Mouse (Mus musculus): ENCODE measurements around the gene Chd3.

The Chd3 gene

DNA sequence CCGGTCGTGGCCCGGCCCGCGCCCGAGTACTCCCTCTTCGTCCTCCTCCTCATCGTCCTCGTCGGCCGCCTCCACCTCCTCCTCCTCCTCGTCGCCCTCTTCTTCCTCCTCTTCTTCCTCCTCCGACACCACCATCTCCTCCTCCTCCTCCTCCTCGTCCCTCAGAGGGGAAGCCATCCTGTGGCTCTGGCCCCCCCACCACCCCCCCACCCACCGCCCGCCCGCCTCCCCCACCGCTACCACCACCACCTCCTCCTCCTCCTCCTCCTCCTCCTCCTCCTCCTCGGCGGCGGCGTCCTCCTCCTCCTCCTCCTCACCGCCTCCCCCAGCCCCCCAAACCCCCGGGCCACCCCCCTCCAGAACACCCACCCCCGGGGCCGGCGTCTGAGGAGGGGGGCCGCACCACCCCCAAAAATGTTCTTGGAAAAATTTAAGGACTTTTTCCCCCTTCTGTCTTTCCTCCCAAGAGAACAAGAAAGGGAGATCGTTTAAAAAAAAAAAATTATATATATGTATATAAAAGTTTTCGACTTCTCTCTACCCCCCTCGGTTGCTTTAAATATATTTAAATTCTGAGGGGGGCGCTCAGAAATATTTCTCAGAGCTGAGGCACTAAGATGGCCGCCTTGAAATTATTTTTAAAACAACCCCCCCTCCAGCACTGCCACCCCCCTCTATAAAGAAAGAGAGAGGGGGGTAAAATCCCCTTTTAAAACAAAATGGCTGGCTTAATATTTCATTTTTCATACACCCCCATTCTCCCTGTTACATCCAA lies at the start of gene Chd3:
Gene Chd3 (minus strand): TSS at position 192 of the 775 bp plus-strand sequence.
- in situ Hi-C loops (cut with MboI; ENCODE audit: low pct_unique_long_range_greater_than_20kb in 1 of 2, low sequenced_read_pairs in 2 of 2, unreplicated experiment in 1 of 2), result no loop called here

DNA sequence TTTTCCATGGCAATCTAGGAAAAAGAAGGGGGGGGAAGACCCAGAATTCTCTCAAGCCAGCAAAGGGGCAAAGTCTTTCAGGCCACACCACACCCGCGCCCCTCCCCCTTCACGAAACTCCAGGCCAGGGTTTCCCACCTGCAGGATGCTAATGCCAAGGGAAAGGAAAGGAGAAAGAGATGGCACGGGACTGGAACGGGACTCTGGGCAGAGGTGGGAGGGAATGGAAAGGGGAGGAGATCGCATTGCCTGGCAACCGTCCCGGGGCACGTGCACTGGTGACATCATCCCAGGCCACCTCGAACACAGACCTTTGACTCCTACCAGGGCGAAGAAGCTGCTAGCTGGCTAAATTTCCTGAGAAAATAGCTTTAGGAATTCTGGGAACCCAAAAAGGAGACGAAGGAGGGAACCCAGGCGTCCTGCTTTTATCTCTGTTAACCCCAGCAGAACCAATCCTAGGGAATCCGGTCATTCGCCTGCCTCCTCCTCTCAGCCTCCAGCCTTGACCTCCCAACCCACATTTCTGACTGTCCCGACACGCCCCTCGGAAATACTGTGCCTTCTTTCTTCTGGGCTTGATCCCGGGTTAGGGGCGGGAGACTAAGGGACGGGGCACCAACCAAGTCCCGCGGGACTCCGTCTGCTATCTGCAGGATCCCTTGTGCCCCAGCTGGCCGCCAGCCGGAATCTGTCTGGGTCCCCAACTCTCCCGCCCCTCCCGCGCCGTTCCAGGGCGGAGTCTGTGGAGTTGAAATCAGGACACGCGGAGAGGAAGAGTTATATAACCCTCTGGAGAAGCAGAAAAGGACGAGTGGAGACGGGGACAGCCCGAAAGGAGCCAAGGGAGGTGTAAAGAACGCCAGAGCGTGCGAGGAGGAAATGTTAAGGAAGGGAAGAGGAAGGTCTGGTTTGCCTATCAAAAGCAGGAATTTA lies 48.5 kb upstream of the Chd3 start:
- in situ Hi-C loops (cut with MboI; ENCODE audit: low pct_unique_long_range_greater_than_20kb in 1 of 2, low sequenced_read_pairs in 2 of 2, unreplicated experiment in 1 of 2), result loop anchor here in 1 of 2 experiments (25.0 kb wide), 2 partner anchors 195 to 295 kb away; partner anchors contain the start of genes Atp1b2, Sat2 and Shbg

DNA sequence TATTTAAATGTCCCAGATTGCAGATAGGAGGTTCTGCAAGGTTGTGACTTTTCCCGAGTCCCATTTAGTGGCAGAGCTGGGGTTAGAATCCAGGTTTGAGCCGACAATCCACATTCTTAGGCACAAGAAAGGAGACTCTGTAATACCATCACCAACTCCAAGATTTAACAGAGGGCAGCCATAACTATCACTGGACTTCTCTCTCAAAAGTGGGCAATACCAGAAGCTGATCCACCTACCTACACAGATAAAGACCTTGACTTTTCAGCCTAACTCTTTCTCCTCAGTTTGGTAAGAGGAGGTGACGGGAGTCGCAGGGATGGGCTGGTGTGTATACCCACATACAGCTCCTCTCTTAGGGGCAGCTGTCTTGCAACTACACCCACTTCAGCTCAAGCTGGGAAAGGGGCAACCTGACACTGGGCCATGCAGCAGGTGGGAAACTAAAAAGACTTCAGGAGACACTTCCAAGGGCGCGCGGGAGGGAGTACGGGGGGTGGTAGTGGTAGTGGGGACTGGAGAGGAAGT lies 47.8 kb upstream of the Chd3 start:
- in situ Hi-C loops (cut with MboI; ENCODE audit: low pct_unique_long_range_greater_than_20kb in 1 of 2, low sequenced_read_pairs in 2 of 2, unreplicated experiment in 1 of 2), result loop anchor here in 1 of 2 experiments (25.0 kb wide), 2 partner anchors 195 to 295 kb away; partner anchors contain the start of genes Atp1b2, Sat2 and Shbg

DNA sequence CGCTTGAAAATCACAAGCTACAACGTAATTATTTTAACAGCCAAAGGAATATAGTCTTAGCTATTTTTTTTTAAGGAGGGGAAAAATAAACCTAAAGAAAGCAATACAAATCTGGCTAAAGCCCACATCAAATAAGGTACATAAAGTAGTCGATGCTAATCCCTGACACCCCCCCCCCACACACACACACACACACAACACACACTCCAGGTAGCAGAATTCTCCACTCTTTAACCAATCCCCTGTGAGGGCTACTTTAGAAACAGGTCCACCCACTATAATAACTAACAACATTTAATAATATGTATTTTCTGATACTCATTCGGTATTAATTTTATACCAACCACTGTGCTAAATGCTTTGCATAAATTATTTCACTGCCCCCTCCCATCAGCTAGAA lies 47.3 kb upstream of the Chd3 start:
- in situ Hi-C loops (cut with MboI; ENCODE audit: low pct_unique_long_range_greater_than_20kb in 1 of 2, low sequenced_read_pairs in 2 of 2, unreplicated experiment in 1 of 2), result loop anchor here in 1 of 2 experiments (25.0 kb wide), 2 partner anchors 196 to 296 kb away; partner anchors contain the start of genes Atp1b2, Sat2 and Shbg

DNA sequence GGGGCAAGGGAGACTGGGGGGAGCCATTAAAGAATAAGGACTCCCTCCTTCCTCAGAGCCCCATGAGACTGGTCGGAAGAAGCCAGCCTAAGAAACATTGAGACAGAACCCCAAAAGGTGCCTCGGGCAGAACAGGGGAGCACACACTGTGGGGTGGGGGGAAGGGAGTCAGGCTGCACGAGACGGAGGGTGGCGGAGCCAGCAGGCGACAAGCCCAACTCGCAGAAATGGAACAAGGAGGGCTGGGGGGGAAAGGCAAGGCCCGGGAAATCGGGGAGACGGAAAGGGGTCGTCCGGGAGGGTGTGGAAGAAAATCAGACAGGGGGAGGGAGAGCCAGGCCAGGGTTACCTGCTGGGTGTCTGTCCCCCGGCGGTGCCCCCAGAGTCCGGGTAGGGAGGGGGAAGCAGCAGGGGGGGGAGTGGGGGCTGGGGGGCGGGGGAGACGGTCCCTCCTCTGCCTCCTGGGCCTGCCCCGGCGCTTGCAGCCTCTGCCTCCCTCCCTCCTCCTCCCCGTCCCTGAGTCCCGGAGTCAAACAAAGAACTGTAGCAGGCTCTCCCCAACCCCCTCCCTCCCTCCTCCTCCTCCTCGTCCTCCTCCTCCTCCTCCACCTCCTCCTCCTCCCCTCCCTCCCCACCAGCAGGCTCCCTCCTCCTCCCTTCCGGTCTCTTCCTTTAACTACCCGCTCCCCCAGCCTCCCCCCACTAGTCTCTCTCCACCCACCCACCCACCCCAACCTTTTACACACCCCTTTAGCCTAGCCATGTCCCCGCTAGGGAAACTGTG lies 46.7 kb upstream of the Chd3 start:
- in situ Hi-C loops (cut with MboI; ENCODE audit: low pct_unique_long_range_greater_than_20kb in 1 of 2, low sequenced_read_pairs in 2 of 2, unreplicated experiment in 1 of 2), result loop anchor here in 1 of 2 experiments (25.0 kb wide), 2 partner anchors 196 to 296 kb away; partner anchors contain the start of genes Atp1b2, Sat2 and Shbg

DNA sequence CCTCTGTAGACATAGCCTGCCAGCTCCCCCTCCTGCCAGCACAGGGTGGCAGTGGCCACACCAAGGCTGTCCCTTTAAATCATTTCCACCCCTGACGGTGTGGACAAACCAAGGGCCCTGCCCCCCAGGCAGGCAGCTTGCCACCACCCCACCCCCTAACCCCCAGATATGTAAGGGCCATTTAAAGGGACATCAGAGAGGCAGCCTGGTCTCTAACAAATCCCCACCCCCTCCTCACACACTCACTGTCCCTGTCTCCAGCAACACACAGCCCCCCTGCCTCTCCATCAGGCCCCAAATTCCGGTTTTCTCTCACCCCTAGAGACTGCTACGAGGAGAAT lies 46.1 kb upstream of the Chd3 start:
- in situ Hi-C loops (cut with MboI; ENCODE audit: low pct_unique_long_range_greater_than_20kb in 1 of 2, low sequenced_read_pairs in 2 of 2, unreplicated experiment in 1 of 2), result loop anchor here in 1 of 2 experiments (25.0 kb wide), 2 partner anchors 197 to 297 kb away; partner anchors contain the start of genes Atp1b2, Sat2 and Shbg

GRCm38 (mm10) chr11:69414421-69415326 lies 45.5 kb upstream of the Chd3 start:
- in situ Hi-C loops (cut with MboI; ENCODE audit: low pct_unique_long_range_greater_than_20kb in 1 of 2, low sequenced_read_pairs in 2 of 2, unreplicated experiment in 1 of 2), result loop anchor here in 1 of 2 experiments (25.0 kb wide), 2 partner anchors 198 to 298 kb away; partner anchors contain the start of genes Atp1b2, Sat2 and Shbg

GRCm38 (mm10) chr11:69413221-69414181 lies 44.3 kb upstream of the Chd3 start, which contains the start of gene Kdm6b:
Gene Kdm6b, minus strand, starts transcription at chr11:69413675.
- in situ Hi-C loops (cut with MboI; ENCODE audit: low pct_unique_long_range_greater_than_20kb in 1 of 2, low sequenced_read_pairs in 2 of 2, unreplicated experiment in 1 of 2), result loop anchor here in 1 of 2 experiments (25.0 kb wide), 2 partner anchors 199 to 299 kb away; partner anchors contain the start of genes Atp1b2, Sat2 and Shbg

- in situ Hi-C loops (cut with MboI; ENCODE audit: low pct_unique_long_range_greater_than_20kb in 1 of 2, low sequenced_read_pairs in 2 of 2, unreplicated experiment in 1 of 2), result loop anchor here in 1 of 2 experiments (25.0 kb wide), 2 partner anchors 200 to 300 kb away; partner anchors contain the start of genes Atp1b2, Sat2 and Shbg
Observed at GRCm38 (mm10) chr11:69412548-69412947, 43.3 kb upstream of the Chd3 start.

- in situ Hi-C loops (cut with MboI; ENCODE audit: low pct_unique_long_range_greater_than_20kb in 1 of 2, low sequenced_read_pairs in 2 of 2, unreplicated experiment in 1 of 2), result loop anchor here in 1 of 2 experiments (25.0 kb wide), 2 partner anchors 201 to 301 kb away; partner anchors contain the start of genes Atp1b2, Sat2 and Shbg
Observed at GRCm38 (mm10) chr11:69411538-69412203, 42.5 kb upstream of the Chd3 start.

DNA sequence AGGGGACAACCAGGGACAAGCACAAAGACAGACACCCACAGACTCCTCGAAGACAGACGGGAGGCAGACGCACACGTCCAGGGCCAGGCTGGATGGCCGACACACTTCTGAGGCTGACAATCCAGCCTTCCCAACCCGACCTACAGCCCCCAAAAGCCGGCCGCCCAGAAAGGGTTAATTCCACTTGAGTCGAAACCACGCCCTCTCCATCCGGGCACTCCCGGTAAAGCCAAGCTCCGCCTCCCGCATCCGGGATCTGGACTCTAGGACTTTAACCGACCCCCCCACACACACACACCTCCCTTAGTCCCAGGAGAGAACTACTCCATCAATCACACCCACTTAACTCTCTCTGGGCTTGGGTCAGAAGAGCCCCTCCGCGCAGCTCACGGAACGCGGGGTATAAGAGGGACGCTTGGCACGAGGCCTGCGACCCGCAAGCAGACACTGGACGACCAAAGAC lies 41.9 kb upstream of the Chd3 start:
- in situ Hi-C loops (cut with MboI; ENCODE audit: low pct_unique_long_range_greater_than_20kb in 1 of 2, low sequenced_read_pairs in 2 of 2, unreplicated experiment in 1 of 2), result loop anchor here in 1 of 2 experiments (25.0 kb wide), 2 partner anchors 201 to 301 kb away; partner anchors contain the start of genes Atp1b2, Sat2 and Shbg

- in situ Hi-C loops (cut with MboI; ENCODE audit: low pct_unique_long_range_greater_than_20kb in 1 of 2, low sequenced_read_pairs in 2 of 2, unreplicated experiment in 1 of 2), result loop anchor here in 1 of 2 experiments (25.0 kb wide), 2 partner anchors 202 to 302 kb away; partner anchors contain the start of genes Atp1b2, Sat2 and Shbg
Observed at GRCm38 (mm10) chr11:69410310-69411072, 41.3 kb upstream of the Chd3 start.

DNA sequence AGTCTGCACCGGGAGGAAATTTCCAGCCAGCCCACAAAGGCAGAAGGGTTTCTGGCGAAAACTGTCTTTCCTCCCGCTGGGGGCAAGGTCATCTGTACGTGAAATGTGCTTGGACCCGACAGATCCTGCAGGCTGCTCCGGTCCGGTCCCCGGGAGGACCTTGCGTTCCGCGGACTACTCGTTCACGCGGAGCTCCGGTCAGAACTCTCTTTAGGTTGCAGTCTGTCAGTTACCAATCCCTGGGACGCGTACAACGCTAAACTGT lies 40.8 kb upstream of the Chd3 start:
- in situ Hi-C loops (cut with MboI; ENCODE audit: low pct_unique_long_range_greater_than_20kb in 1 of 2, low sequenced_read_pairs in 2 of 2, unreplicated experiment in 1 of 2), result loop anchor here in 1 of 2 experiments (25.0 kb wide), 2 partner anchors 202 to 302 kb away; partner anchors contain the start of genes Atp1b2, Sat2 and Shbg

Measured in mouse embryonic stem cell (cell line).